Mouse (Mus musculus): ENCODE data around the gene Cpped1. TPM values are rescaled to one million over a fixed set of nuclear protein-coding genes. Genes with fewer than 3 reads are reported as not detected.

Cpped1 gene
- polyA plus RNA-seq, 1 experiment, result 27.7 TPM

GRCm38 (mm10) chr16:11778191-11778590 lies 131.1 kb downstream of the Cpped1 start:
- no peaks in the 10 kb centered on the region; the same call in 1 of the 2 replicates for H3K27me3 ChIP-seq (ENCODE audit: control insufficient read depth, insufficient read depth, low read length)
- H3K4me1 ChIP-seq (ENCODE audit: control insufficient read depth, insufficient read depth, insufficient read length, low read length), result no peaks in the 10 kb centered on the region; the same call in 1 of the 2 replicates
- TF ChIP-seq POLR2A (IDR thresholded peaks at IDR 0.05; ENCODE audit: low read depth, low read length), result no peak
- TF ChIP-seq CTCF (IDR thresholded peaks at IDR 0.05; ENCODE audit: extremely low read depth, insufficient read length, insufficient replicate concordance, low read depth, low read length), result no peak
- no peak overlapping the region for H3K27ac ChIP-seq (ENCODE audit: insufficient read depth, low read depth, low read length)
- no peak overlapping the region for H3K4me3 ChIP-seq (ENCODE audit: low read depth, low read length)
- 62% methylated on average over 5 of the region's 5 CpGs for WGBS
- no peaks in the 10 kb centered on the region for H3K36me3 ChIP-seq (ENCODE audit: control insufficient read depth, insufficient read depth, low read length)

DNA sequence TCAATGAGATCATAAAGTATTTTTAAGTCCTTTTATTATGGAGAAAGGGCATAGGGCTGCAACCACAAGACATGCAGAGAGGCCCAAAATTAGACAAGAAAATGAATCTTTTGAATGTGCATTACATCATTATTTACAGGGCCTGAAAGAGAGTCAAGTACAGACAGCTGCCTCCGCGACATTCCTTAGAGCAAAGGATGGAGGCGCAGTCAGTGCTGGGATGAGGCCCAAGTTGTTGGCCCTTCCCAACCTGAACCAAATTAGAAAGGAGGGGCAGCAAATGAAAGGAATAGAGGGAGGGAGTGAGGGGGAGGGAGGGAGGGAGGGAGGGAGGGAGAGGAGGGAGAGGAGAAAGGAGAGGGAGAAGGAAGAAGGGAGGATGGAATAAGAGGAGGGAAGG lies 132.7 kb downstream of the Cpped1 start:
- H3K27me3 ChIP-seq (ENCODE audit: control insufficient read depth, insufficient read depth, low read length), result no peaks in the 10 kb centered on the region; the same call in 1 of the 2 replicates
- no peaks in the 10 kb centered on the region for H3K4me1 ChIP-seq (ENCODE audit: control insufficient read depth, insufficient read depth, insufficient read length, low read length)
- no peak overlapping the region for H3K4me3 ChIP-seq (ENCODE audit: low read depth, low read length)
- no peak overlapping the region for H3K27ac ChIP-seq (ENCODE audit: insufficient read depth, low read depth, low read length)
- 72% methylated on average over 3 of the region's 3 CpGs for WGBS
- H3K36me3 ChIP-seq (ENCODE audit: control insufficient read depth, insufficient read depth, low read length), result no peaks in the 10 kb centered on the region
- no peak for TF ChIP-seq POLR2A (IDR thresholded peaks at IDR 0.05; ENCODE audit: low read depth, low read length)
- TF ChIP-seq CTCF (IDR thresholded peaks at IDR 0.05; ENCODE audit: extremely low read depth, insufficient read length, insufficient replicate concordance, low read depth, low read length), result no peak

DNA sequence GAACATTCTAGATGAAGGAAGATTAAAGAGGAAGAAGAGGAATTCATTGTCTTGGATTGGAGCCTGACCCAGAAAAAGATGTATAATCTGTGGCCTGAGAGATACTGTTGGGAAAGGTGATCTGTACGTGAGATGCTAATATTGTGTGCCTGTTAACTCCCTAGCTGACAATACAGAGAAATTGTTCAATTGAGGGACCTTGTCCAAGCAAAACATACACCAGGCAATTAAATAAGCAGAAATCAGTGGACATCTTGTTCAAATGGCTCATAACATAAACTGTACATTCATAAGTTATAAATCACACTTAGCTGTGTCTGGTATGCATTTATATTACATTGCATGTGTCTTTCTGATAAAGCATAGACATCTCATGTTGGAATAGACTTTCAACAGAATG lies 134.9 kb downstream of the Cpped1 start:
- TF ChIP-seq POLR2A (IDR thresholded peaks at IDR 0.05; ENCODE audit: low read depth, low read length) (no peak), CTCF (IDR thresholded peaks at IDR 0.05; ENCODE audit: extremely low read depth, insufficient read length, insufficient replicate concordance, low read depth, low read length) (no peak)
- Histone ChIP-seq H3K36me3 (ENCODE audit: control insufficient read depth, insufficient read depth, low read length) (no peaks in the 10 kb centered on the region), H3K4me1 (ENCODE audit: control insufficient read depth, insufficient read depth, insufficient read length, low read length) (no peaks in the 10 kb centered on the region), H3K4me3 (ENCODE audit: low read depth, low read length) (no peak overlapping the region), H3K27ac (ENCODE audit: insufficient read depth, low read depth, low read length) (no peak overlapping the region), H3K27me3 (ENCODE audit: control insufficient read depth, insufficient read depth, low read length) (no peaks in the 10 kb centered on the region; the same call in 1 of the 2 replicates)
- 91% methylated on average over 1 of the region's 1 CpGs for WGBS

DNA sequence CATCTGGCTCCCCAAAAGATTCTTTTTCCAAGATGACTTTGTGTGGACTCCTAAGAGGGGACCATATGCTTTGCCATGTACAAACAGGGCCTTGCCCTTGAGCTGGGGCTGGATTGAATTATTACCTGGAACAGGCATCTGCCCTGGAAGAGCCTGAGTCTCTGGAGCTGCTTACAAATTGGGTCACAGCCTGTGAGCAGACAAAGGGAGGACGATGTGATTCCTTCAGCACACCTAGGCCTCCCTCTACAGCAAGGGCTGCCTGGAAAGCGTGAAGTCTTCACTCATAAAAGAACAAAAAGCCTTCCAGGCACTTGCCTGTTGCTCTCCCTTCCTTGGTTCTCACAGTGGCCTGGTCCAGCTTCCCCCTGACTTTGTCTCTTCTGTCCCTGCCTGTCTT lies 136.9 kb downstream of the Cpped1 start:
- TF ChIP-seq CTCF (IDR thresholded peaks at IDR 0.05; ENCODE audit: extremely low read depth, insufficient read length, insufficient replicate concordance, low read depth, low read length) (no peak), POLR2A (IDR thresholded peaks at IDR 0.05; ENCODE audit: low read depth, low read length) (no peak)
- Histone ChIP-seq H3K4me1 (ENCODE audit: control insufficient read depth, insufficient read depth, insufficient read length, low read length) (no peaks in the 10 kb centered on the region), H3K27ac (ENCODE audit: insufficient read depth, low read depth, low read length) (no peak overlapping the region), H3K36me3 (ENCODE audit: control insufficient read depth, insufficient read depth, low read length) (no peaks in the 10 kb centered on the region), H3K27me3 (ENCODE audit: control insufficient read depth, insufficient read depth, low read length) (no peaks in the 10 kb centered on the region), H3K4me3 (ENCODE audit: low read depth, low read length) (no peak overlapping the region)
- WGBS, result 75% methylated on average over 2 of the region's 2 CpGs

DNA sequence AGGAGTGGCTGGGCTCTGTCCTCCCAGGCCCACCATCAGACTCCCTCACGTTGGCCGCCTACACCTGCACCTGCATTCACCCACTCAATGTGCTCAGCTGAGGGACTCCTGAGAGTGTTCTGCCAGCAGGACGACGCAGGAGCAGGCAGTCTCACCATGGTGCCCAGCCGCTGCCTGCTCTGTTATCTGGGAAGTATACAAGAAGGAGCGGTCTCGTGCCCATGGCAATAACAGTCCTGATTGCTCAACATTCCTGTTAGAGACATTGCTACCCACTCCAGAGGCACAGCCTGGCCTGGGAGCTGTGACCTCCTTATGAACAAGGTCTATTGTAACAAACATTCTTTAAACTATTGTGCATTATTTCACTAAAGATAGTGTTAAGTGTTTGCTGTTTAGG lies 151.3 kb downstream of the Cpped1 start:
- Histone ChIP-seq H3K36me3 (ENCODE audit: control insufficient read depth, insufficient read depth, low read length) (peaks cover 6% of the 10 kb centered on the region; the same call in 1 of the 2 replicates), H3K4me1 (ENCODE audit: control insufficient read depth, insufficient read depth, insufficient read length, low read length) (no peaks in the 10 kb centered on the region), H3K27ac (ENCODE audit: insufficient read depth, low read depth, low read length) (no peak overlapping the region), H3K27me3 (ENCODE audit: control insufficient read depth, insufficient read depth, low read length) (no peaks in the 10 kb centered on the region), H3K4me3 (ENCODE audit: low read depth, low read length) (no peak overlapping the region)
- TF ChIP-seq POLR2A (IDR thresholded peaks at IDR 0.05; ENCODE audit: low read depth, low read length) (no peak), CTCF (IDR thresholded peaks at IDR 0.05; ENCODE audit: extremely low read depth, insufficient read length, insufficient replicate concordance, low read depth, low read length) (no peak)
- WGBS, result 55% methylated on average over 7 of the region's 7 CpGs

DNA sequence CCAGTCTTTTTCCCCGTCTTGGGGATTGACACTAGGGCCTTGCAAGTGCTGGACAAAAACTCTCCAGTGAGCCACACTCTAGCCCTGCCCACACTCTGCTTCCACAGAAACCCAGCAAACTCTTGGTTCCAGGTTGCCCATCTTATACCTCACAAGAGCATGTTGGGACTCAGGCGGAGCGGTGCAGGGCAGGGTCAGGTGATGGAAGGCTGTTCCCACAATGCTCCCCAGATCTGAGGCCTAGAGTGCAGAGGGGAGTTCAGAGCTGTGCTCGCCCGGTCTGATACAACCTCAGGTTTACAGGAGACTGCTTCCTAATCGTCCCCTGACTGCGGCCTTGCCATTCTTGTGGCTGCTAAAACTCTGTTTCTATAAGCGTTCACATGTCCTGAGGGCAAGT lies 151.8 kb downstream of the Cpped1 start:
- TF ChIP-seq POLR2A (IDR thresholded peaks at IDR 0.05; ENCODE audit: low read depth, low read length), result no peak
- no peak for TF ChIP-seq CTCF (IDR thresholded peaks at IDR 0.05; ENCODE audit: extremely low read depth, insufficient read length, insufficient replicate concordance, low read depth, low read length)
- WGBS, result 95% methylated on average over 8 of the region's 8 CpGs

DNA sequence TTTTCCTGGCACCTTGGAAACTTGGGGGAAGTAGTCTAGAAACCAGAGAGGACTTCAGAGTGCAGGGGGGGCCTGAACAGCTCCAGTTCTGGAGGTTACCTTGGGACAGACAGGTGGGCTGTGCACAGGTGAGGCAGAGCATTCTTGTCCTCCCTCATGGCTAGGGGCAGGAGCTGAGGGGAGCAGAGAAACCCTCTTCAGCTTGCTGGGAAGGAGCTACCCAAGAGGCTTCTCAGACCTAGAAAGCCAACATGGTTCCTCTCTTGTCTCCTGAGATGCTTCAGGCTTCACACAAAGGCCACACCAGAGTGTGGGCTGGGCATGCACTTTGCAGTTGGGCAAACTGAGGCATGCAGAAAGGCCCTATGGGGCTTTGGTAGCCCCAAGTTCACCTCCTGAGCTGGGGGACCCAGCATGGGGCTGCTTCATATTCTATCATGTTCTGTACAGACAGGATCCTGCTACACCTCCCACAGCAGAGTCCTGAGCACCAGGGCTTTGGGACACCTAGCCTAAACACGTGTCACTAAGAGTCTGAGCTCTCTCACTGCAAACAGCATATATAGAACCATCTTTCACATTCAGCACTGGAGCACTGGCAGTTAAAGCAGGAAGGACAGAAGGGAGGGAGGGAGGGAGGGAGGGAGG lies 152.5 kb downstream of the Cpped1 start:
- TF ChIP-seq CTCF (IDR thresholded peaks at IDR 0.05; ENCODE audit: extremely low read depth, insufficient read length, insufficient replicate concordance, low read depth, low read length) (no peak), POLR2A (IDR thresholded peaks at IDR 0.05; ENCODE audit: low read depth, low read length) (no peak)
- WGBS, result 57% methylated on average over 1 of the region's 1 CpGs

More for the DNA sequence above, 151.8 kb downstream of the Cpped1 start:
- no peaks in the 10 kb centered on the region for H3K27me3 ChIP-seq (ENCODE audit: control insufficient read depth, insufficient read depth, low read length)
- no peak overlapping the region for H3K4me3 ChIP-seq (ENCODE audit: low read depth, low read length)
- H3K4me1 ChIP-seq (ENCODE audit: control insufficient read depth, insufficient read depth, insufficient read length, low read length), result peaks cover 3% of the 10 kb centered on the region; the same call in 1 of the 2 replicates
- no peak overlapping the region for H3K27ac ChIP-seq (ENCODE audit: insufficient read depth, low read depth, low read length)
- peaks cover 6% of the 10 kb centered on the region; the same call in 1 of the 2 replicates for H3K36me3 ChIP-seq (ENCODE audit: control insufficient read depth, insufficient read depth, low read length)

More for the DNA sequence above, 152.5 kb downstream of the Cpped1 start:
- no peak overlapping the region for H3K4me3 ChIP-seq (ENCODE audit: low read depth, low read length)
- H3K27me3 ChIP-seq (ENCODE audit: control insufficient read depth, insufficient read depth, low read length), result no peaks in the 10 kb centered on the region
- no peak overlapping the region for H3K27ac ChIP-seq (ENCODE audit: insufficient read depth, low read depth, low read length)
- H3K4me1 ChIP-seq (ENCODE audit: control insufficient read depth, insufficient read depth, insufficient read length, low read length), result peaks cover 6% of the 10 kb centered on the region; the same call in 1 of the 2 replicates
- H3K36me3 ChIP-seq (ENCODE audit: control insufficient read depth, insufficient read depth, low read length), result peaks cover 6% of the 10 kb centered on the region; the same call in 1 of the 2 replicates

Data from small intestine, adult 2 months (tissue).